Mouse (Mus musculus) stomach, embryonic 14.5 days (tissue): Measurements from ENCODE around the gene Col19a1. TPM values are rescaled to one million over a fixed set of nuclear protein-coding genes. Genes with fewer than 3 reads are reported as not detected.

Experiments used
- ATAC-seq: fragments of 200-750 bp; cut with Nextera tagmentation; 2 replicates; pipeline ENCODE4 v1.8.0; 2017; ENCODE audit warnings: low read depth, moderate TSS enrichment; ENCODE audit not compliant: insufficient number of reproducible peaks, insufficient read depth, low FRiP score
- H3K27ac ChIP-seq: fragments of 300-500 bp; sonication (generic); 2 replicates; pipeline ENCODE4 v1.5.1; 2014; ENCODE audit warnings: mild to moderate bottlenecking, low read length, moderate library complexity, mixed read lengths
- H3K27me3 ChIP-seq: fragments of 300-500 bp; sonication (generic); 2 replicates; pipeline ENCODE4 v1.6.1; 2014; ENCODE audit warnings: low read length, control low read depth, mixed read lengths; ENCODE audit not compliant: control insufficient read depth, insufficient read depth
- H3K36me3 ChIP-seq: fragments of 300-500 bp; sonication (generic); 2 replicates; pipeline ENCODE4 v1.6.1; 2014; ENCODE audit warnings: mild to moderate bottlenecking, control low read depth, low read length, moderate library complexity, mixed read lengths; ENCODE audit not compliant: control insufficient read depth, insufficient read depth
- H3K4me1 ChIP-seq: fragments of 300-500 bp; sonication (generic); 2 replicates; pipeline ENCODE4 v1.6.1; 2014; ENCODE audit warnings: low read length, control low read depth, mixed read lengths; ENCODE audit not compliant: control insufficient read depth, insufficient read depth
- H3K4me2 ChIP-seq: fragments of 300-500 bp; sonication (generic); replicated peaks from 2 replicates; pipeline ENCODE4 v1.6.1; 2014; ENCODE audit warnings: low read depth, low read length, control low read depth
- H3K4me3 ChIP-seq: fragments of 300-500 bp; sonication (generic); 2 replicates; pipeline ENCODE4 v1.5.1; 2014; ENCODE audit warnings: low read depth, low read length, control low read depth
- H3K9ac ChIP-seq: fragments of 300-500 bp; sonication (generic); replicated peaks from 2 replicates; pipeline ENCODE4 v1.6.1; 2014; ENCODE audit warnings: low read depth, mild to moderate bottlenecking, control low read depth, low read length, moderate library complexity, mixed read lengths
- H3K9me3 ChIP-seq: fragments of 300-500 bp; sonication (generic); 2 replicates; pipeline ENCODE4 v1.6.1; 2016; ENCODE audit warnings: low read depth, low read length, control low read depth; ENCODE audit not compliant: control insufficient read depth
- WGBS: fragments of 180-500 bp; shearing (Covaris S2); extraction: QIAGEN DNeasy Blood & Tissue Kit; methylation state at CpG from one replicate; pipeline ENCODE4 v1.1.7; 2014; 5-methylcytosine and 5-hydroxymethylcytosine counted together
- polyA plus RNA-seq: library from polyadenylated mRNA; unstranded; fragments of >200 nt; fragmentation: Nextera tagmentation; extraction: Ambion mirVana; gene quantifications from 2 replicates; pipeline ENCODE4 v1.2.1, GENCODE M21; 2014

The Col19a1 gene
- polyA plus RNA-seq, 1 experiment from 2014 or later, result 4.1 TPM

- H3K36me3 ChIP-seq, result no peaks in the 10 kb centered on the region
- H3K4me2 ChIP-seq, result no peak overlapping the region
- H3K4me3 ChIP-seq, result no peak overlapping the region
- H3K9ac ChIP-seq, result no peak overlapping the region
- ATAC-seq, result no peak
- no peaks in the 10 kb centered on the region for H3K9me3 ChIP-seq
- H3K27ac ChIP-seq, result no peak overlapping the region
- no peaks in the 10 kb centered on the region for H3K4me1 ChIP-seq
- H3K27me3 ChIP-seq, result no peaks in the 10 kb centered on the region
These were observed 326.1 kb downstream of the Col19a1 start for GRCm38 (mm10) chr1:24261181-24261580.

GRCm38 (mm10) chr1:24259419-24259818 lies 327.9 kb downstream of the Col19a1 start:
- no peaks in the 10 kb centered on the region for H3K27me3 ChIP-seq
- WGBS, result 73% methylated on average over 6 of the region's 6 CpGs
- no peaks in the 10 kb centered on the region for H3K36me3 ChIP-seq
- no peaks in the 10 kb centered on the region for H3K9me3 ChIP-seq
- H3K4me1 ChIP-seq, result no peaks in the 10 kb centered on the region
- no peak overlapping the region for H3K27ac ChIP-seq
- no peak for ATAC-seq
- no peak overlapping the region for H3K4me3 ChIP-seq
- no peak overlapping the region for H3K4me2 ChIP-seq
- no peak overlapping the region for H3K9ac ChIP-seq

- ATAC-seq, result no peak
These were observed 329.3 kb downstream of the Col19a1 start for GRCm38 (mm10) chr1:24257961-24258360.

GRCm38 (mm10) chr1:24249105-24249664 lies 338.1 kb downstream of the Col19a1 start:
- whole genome bisulfite sequencing, result 50% methylated on average over 3 of the region's 3 CpGs
- peak; percentile 53; the same call in 1 of the 2 replicates for ATAC-seq
- Histone ChIP-seq H3K4me2 (no peak overlapping the region), H3K27ac (no peak overlapping the region), H3K9ac (no peak overlapping the region), H3K9me3 (no peaks in the 10 kb centered on the region), H3K27me3 (no peaks in the 10 kb centered on the region), H3K4me1 (no peaks in the 10 kb centered on the region), H3K36me3 (no peaks in the 10 kb centered on the region), H3K4me3 (no peak overlapping the region)

More at GRCm38 (mm10) chr1:24257961-24258360, 329.3 kb downstream of the Col19a1 start:
- no peaks in the 10 kb centered on the region for H3K9me3 ChIP-seq
- no peaks in the 10 kb centered on the region for H3K4me1 ChIP-seq
- H3K27me3 ChIP-seq, result no peaks in the 10 kb centered on the region
- H3K4me2 ChIP-seq, result no peak overlapping the region
- no peak overlapping the region for H3K9ac ChIP-seq
- no peak overlapping the region for H3K4me3 ChIP-seq
- H3K27ac ChIP-seq, result no peak overlapping the region
- no peaks in the 10 kb centered on the region for H3K36me3 ChIP-seq
- 72% methylated on average over 5 of the region's 5 CpGs for whole genome bisulfite sequencing

GRCm38 (mm10) chr1:24248294-24249104 lies 338.8 kb downstream of the Col19a1 start:
- Histone ChIP-seq H3K4me3 (no peak overlapping the region), H3K27ac (no peak overlapping the region), H3K4me1 (no peaks in the 10 kb centered on the region), H3K9ac (no peak overlapping the region), H3K36me3 (no peaks in the 10 kb centered on the region), H3K27me3 (no peaks in the 10 kb centered on the region), H3K9me3 (no peaks in the 10 kb centered on the region), H3K4me2 (no peak overlapping the region)
- 59% methylated on average over 10 of the region's 10 CpGs for WGBS
- no peak for ATAC-seq

GRCm38 (mm10) chr1:24245700-24246375 lies 341.4 kb downstream of the Col19a1 start:
- no peak overlapping the region for H3K4me3 ChIP-seq
- H3K9ac ChIP-seq, result no peak overlapping the region
- no peaks in the 10 kb centered on the region for H3K36me3 ChIP-seq
- H3K4me2 ChIP-seq, result no peak overlapping the region
- ATAC-seq, result no peak
- no peak overlapping the region for H3K27ac ChIP-seq
- H3K9me3 ChIP-seq, result no peaks in the 10 kb centered on the region
- WGBS, result 66% methylated on average over 13 of the region's 13 CpGs
- H3K27me3 ChIP-seq, result no peaks in the 10 kb centered on the region
- no peaks in the 10 kb centered on the region for H3K4me1 ChIP-seq

- ATAC-seq, result no peak
- no peaks in the 10 kb centered on the region for H3K27me3 ChIP-seq
- no peak overlapping the region for H3K4me2 ChIP-seq
- H3K4me1 ChIP-seq, result no peaks in the 10 kb centered on the region
- no peak overlapping the region for H3K9ac ChIP-seq
- WGBS, result 68% methylated on average over 10 of the region's 10 CpGs
- H3K4me3 ChIP-seq, result no peak overlapping the region
- H3K27ac ChIP-seq, result no peak overlapping the region
- no peaks in the 10 kb centered on the region for H3K9me3 ChIP-seq
- H3K36me3 ChIP-seq, result no peaks in the 10 kb centered on the region
These were observed 342.3 kb downstream of the Col19a1 start for GRCm38 (mm10) chr1:24244931-24245330.

- no peak overlapping the region for H3K9ac ChIP-seq
- no peak overlapping the region for H3K4me3 ChIP-seq
- no peaks in the 10 kb centered on the region for H3K27me3 ChIP-seq
- no peak for ATAC-seq
- 72% methylated on average over 8 of the region's 8 CpGs for WGBS
- H3K9me3 ChIP-seq, result no peaks in the 10 kb centered on the region
- H3K4me2 ChIP-seq, result no peak overlapping the region
- no peaks in the 10 kb centered on the region for H3K36me3 ChIP-seq
- no peaks in the 10 kb centered on the region for H3K4me1 ChIP-seq
- no peak overlapping the region for H3K27ac ChIP-seq
These were observed 347.1 kb downstream of the Col19a1 start for GRCm38 (mm10) chr1:24240039-24240691.
